Mouse (Mus musculus) fibroblast of lung, adult 2 months (primary cell): Measurements from ENCODE around the gene Prkcb.

Experiments
- DNase-seq: peaks from one replicate; pipeline ENCODE4 v3.0.0-alpha.2; 2011; ENCODE audit warnings: low read depth

Gene Prkcb

DNA sequence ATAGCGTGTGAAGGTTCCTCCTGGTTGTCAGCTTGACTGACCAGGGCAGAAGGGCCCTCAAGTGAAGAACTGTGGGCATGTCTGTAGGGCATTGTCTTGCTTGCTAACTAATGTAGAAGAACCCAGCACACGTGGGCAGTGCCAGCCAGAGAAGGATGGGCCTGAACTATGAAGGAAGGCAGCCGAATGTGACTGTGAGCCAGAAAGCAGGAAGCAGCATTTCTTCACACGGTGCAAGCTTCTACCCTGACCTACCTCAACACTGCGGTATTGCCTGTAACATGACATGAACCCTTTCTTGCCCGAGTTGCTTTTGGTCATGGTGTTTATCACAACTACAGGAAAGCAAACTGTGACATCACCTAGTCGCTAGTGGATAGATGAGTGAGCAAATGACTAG is 113.5 kb downstream of the Prkcb start:
- no peak for DNase-seq

DNA sequence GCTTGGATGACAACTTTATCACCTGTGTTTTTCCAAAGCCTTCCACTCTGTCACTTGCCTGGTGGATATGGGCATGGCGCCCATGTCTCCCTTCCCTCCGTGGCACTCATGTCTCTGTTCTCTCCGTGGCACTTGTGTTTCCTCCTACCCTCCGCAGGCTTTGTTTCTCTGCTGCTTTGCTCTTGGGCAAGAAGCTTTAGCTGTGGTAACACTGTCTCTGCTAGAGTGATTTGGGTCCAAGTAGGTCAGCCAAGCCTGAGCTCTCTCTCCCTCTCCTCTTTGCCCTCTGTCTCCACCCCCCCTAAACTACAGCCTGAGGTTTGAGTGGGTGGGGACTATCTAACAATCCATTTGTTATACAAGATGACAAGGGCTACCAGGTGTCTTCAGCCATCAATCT is 114.8 kb downstream of the Prkcb start:
- DNase-seq, result no peak

DNA sequence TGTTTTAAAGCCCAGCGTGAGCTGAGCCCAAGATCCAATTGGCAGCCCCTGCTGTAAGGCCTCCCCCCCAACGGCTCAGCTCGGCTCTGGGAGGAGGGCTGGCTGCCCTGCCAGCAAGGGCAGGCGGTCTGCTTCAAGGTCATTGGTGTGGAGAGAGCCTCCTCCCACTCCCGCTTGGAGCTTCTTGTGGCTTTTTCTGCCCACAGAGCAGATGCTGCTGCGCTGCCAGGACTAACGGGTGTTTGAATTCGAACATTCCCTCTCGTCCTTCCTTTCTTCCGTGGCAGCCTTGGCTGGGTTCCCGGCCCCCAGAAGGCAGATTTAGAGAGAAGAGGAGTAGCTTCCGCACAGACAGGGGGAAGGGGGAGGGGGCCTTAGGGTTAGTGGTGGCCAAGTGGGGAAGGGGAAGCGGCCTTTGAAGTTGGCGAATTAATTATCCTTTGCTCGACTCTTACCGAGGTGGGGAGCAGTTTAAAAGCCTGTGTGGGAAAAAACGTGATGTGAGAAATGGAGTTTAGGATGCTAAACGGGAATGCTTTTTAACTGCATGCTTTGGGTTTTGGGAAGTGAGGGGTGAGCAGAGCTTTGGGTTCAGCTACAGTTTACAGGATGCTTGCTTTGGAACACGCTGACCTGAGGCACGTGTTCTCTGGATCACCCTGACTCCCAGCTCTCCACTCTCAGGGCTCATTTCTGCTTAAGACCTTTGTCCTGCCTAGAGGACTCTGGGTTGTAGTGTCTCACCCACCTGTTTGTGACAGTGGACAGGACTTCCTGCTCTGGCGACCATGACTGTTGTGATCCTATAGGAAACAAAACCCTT is 116.2 kb downstream of the Prkcb start:
- peak; percentile 6 for DNase-seq

DNA sequence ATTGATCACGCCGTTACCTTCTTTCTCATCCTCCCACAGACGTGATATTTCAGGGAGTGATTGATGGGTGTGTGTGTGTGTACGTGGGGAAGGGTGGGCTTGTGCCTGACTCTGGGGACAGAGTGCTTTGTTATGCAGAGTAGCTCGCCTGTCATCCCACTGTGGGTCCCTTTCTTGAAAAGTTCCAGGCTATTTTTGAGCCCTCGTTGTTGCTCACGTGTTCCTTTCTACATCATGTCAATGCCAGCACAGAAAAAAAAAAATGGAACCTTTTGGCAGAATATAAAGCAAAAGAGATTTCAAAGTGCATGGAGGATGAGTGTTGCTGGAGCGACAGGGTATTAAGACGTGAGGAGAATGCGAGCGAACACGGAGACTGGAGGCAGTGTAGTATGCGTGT is 118.1 kb downstream of the Prkcb start:
- no peak for DNase-seq

DNA sequence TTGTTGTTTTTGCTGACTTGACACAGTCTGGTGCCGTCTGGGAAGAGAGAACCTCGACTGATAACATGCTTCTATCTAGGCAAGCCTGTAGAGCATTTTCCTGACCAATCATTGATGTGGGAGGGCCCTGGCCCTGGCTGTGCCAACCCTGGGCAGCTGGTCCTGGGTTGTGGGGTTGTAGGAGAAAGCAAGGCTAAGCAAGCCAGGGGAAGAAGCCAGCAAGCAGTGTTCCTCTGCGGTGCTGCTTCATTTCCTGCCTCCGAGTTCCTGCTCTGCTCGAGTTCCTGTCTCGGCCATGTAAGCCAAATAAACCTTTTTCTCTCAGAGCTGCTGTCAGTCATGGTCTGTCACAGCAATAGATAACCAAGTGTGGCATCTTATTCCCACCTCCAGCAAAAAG is 121.4 kb downstream of the Prkcb start:
- no peak for DNase-seq

DNA sequence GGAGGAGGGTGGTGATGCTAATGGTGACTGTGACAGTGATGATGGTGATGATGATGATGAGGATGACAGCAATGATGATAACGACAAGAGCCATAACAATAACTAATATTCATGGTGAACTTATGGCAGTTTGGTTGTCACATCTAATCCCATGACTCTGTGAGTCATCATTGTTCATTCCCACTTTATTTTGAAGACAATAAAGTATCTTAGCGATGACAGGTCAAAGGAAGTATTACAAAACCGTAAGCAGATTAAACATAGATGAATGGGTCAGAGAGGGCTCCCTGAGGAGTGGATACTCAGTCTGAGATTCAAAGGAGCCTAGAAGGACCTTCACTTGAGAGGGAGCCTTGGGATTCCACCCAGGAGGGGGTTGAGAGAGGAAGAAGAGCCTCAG is 122.3 kb downstream of the Prkcb start:
- DNase-seq, result no peak

DNA sequence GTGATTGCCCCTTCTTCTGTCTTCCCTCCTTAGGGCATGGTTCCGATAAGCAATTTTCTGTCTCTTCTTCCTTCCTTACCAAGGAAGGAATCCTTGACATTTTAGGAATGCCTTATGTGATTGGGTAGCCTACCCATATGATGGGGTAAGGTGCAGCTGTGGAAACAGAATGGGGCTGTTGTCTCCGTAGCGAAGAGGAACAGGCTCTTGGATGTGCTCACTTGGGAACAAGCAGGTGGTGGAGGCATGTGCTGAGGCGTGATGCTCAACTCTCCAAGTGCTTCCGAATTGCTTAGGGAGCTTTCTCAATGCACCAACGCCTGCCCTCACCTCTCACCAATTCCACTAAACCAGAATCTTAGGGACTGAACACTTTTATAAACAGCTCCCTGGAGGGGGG is 124.7 kb downstream of the Prkcb start:
- no peak for DNase-seq

DNA sequence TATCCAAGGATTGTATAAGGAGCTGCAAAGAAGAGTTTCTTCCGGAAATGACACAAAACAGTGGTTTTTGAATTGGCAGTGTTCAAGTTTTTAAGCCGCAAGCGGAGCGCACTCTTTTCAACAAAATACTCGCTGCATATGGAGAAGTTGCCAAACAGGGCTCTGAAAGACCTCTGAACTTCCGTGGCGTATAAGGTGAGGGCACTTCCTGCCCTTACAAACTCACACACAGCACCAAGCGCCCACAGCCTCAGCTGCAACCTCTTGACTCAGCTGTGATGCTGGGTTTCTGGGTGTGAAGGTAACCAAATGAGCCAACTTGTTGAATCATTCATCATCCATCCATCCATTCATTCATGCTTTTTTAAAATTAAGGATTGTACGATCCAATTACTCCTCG is 125.6 kb downstream of the Prkcb start:
- no peak for DNase-seq

DNA sequence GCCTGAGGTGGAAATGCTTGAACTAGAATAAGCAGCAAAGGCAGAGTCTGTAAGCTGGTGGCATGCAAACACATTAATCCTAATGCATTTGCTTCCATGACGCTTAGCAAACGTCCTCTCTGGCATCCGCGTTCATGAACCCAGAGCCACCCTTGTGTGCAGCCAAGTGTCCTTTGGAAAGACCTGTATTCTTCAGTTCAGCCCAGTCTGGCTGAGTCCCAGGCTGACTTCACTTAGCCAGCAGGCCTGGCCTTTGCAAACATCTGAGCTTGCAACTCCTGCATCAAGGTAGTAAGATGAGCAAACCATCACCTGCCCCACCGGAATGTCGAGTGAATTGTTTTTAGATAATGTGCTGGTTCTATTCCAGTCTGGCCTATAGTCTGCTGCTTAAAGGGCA is 126.1 kb downstream of the Prkcb start:
- no peak for DNase-seq

DNA sequence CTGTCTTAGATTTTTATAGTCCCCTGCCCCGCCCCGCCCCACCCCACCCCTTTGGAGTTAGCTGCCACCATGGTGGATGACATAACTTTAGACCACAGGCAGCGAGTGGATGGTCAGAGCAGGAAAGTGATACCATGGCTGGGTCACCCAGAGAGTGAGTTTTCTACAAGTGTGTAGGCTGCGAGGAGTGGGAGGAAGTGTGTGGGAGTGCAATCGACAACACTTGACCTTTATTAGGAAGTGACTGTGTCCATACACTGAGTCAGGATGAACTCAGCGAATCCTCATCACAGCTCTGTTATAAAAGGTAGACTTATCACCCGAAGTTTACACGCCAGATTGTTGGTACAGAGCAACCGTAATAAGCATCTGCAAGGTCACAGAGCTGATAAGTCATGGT is 126.8 kb downstream of the Prkcb start:
- DNase-seq, result no peak

DNA sequence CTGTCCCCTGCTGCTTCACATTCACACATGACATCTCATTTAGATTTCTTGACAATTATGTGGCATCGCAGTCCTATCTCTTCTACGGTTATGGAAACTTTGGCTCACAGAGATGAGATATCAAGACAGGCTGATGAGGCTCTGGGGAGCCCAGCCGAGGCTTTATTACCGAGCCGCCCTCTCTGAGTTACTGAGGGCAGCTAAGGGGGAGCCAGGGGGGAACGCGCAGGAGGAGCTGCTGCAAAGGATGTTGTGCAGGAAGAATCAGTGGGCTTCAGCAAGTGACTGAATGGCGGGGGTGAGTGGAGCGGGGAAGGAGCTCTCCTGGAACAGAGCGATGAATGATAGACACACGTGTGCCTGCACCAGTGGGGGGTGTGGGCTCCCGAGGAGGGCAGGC is 127.4 kb downstream of the Prkcb start:
- DNase-seq, result no peak

DNA sequence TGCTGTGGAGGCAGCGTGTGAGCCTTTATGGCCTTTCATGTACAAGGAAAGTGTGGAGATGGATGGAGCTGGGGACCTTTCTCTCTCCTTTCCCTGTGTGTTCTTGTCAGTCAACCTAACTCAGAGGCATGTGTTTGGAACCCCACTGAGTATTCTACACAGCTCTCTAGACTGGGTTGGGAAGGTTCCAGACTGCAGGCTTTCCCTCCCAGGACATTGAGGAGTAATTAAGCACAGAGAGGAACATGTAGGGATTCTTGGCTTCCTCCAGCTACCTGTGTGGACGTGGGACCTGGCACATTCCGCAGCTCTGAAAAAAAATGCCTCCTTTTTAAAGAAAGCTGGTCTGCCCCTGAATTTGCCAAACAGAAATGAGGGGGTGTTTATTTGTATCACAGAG is 130.0 kb downstream of the Prkcb start:
- no peak for DNase-seq

DNA sequence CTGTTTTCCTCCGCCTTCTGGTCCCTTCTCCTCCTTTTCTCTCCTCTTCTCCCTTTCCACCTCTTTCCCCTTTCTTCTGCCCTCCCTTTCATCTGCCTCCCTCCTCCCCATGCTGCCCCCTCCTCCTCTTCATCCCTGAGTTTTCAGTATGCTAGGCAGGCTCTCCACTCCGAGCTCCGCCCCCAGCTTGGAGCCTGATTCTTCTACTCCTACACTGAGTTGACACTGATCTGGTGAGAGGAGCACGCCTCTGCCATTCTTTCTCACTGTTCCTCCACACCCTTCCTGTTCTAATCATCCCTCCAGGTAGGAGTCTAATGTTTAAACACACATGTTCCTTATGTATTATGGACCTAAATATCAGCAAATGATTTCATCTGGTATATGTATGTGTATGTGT is 135.3 kb downstream of the Prkcb start:
- DNase-seq, result no peak

DNA sequence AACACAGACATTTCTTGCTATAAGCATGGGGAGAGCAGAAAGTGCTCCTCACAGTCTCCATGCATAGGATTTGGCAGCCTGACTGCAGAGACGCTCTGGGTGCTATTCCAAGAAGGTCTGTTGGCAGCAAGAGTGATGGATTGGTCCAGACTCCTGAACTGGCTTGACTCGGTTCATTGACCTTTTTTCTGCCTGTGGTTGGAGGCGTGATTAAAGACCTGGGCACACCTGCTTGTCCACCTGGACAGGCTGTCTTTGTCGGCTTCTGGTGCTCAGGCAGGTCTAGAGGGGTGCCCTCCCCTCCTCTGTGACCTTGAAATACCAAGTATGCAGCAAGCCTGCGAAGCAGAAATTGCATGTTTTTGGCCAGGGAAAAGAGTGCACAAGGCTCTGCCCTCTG is 140.6 kb downstream of the Prkcb start:
- no peak for DNase-seq

DNA sequence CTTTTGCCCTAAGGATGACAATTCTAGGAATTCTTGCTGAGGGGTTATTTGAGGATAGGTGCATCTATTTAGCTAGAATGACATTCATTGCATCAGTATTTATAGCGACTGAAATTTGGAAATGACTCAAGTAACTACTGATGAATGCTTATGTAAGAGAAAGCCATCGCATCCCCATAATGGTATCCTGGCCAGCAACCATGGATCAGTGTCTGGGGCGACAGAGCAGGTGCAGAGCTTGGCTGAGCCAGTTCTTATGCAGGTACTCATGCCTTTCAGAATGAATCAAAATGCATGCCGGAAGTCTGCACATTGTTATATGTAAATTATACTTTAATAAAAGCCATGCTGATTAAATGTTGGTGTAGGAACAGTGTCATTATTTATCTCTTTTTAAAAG is 143.8 kb downstream of the Prkcb start:
- no peak for DNase-seq

DNA sequence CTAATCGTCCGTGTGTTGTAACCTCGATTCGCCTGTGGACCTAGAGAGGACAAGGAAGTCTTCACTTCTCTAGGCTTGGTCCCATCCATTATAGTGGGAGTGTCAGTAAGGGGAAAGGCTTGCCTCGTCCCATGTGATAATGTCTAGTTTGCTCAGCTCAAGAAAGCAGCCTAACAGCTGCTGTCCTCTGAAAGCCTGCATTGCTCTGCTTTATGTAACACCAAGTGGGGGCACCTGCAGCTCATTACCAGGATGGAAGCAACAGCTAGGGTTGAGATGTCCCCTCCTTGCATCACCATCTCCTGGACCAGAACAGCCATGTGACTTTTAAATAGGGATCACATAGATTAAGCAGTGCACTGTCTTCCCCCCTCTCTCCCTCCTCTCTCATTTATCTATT is 144.8 kb downstream of the Prkcb start:
- no peak for DNase-seq

DNA sequence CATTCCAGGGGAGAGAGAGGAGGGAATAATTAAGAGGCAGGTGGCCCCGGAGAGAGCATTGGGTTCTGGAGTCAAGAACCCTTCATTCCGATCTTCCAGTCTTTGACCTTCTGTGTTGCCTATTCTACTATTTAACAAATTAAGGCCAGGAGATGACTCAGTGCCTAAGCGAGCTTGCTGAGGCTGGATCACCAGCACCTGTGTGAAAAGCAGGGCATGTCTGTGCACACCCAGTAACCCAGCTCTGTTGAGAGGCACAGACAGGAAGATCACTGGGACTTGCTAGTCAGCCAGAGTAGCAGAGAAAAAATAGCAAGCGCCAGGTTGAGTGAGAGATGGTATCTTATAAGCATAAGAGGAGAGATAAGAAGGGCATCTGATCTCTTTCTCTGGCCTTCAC is 146.4 kb downstream of the Prkcb start:
- DNase-seq, result no peak

DNA sequence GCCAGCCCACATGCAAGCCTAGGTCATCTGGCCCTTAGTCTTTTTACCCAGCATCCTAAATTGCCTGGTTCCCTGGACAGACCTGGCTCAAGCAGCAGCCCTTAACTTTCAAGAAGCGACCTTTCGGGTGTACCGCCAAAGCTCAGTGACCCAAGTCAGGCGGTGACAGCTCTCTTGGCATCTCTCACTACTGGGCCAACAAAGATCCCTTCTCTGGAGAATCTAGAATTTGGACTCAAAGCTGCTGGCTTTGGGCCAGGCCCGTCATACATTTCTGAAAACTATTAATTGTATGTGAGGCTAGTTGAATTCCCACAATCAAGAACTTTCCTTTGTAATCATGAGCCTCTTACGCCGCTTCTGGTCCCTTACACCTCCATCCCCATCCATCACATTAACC is 147.0 kb downstream of the Prkcb start:
- no peak for DNase-seq

DNA sequence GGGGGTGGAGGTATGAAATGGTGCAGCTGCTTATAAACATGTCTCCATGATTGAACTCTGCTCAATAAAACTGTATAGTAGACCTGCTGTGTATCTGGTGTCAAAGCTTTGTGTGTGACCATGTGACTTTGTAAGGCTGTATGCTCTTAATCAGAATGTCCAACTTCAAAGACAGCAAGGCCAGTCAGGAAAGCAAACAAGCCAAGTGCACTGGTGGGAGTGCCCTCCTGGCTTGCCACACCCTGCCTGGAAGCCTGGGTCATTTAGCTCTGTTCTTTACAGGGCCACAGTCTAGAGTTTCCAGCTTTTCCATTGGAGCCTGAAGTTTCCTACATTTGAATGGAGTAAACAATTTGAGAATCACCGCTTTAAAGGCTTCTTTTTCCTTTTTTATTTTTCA is 148.8 kb downstream of the Prkcb start:
- DNase-seq, result no peak

DNA sequence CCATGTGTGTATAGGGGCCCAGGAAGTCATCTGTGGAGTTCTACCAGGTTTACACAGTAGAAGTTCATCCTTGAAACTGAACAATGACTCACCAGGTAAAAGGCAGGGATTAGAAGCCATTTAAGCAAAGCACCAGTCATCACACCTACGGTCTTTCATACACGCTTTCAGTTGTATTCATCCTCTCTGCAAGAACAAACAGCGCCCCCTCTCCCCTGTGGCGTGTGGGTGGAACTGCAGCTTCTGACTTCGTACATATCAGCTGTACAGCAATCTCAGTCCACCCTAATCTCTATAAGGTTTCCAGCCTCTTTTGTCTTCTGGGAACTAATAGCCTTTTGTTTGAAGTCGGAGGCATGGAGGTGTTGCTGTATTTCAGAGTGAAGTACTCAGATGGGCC is 156.5 kb downstream of the Prkcb start:
- DNase-seq, result no peak

DNA sequence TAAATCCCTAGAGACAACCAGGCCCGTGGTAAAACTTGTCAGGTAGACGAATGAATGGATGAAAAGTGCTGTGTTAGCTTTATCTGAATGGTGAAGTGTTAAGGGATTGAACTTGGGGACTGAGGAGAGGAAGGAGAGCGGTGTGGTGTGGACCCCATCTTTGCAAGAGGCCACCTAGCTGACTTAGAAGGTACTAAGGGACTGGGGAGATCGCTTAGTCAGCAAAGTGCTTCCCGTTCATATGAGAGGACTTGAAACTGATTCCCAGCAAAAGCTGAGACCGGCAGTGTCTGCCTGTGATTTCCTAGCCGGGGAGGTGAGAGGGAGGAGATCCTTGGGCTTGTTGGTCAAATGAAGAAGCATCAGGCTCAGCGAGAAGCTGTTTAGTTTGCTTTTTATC is 164.1 kb downstream of the Prkcb start:
- no peak for DNase-seq

DNA sequence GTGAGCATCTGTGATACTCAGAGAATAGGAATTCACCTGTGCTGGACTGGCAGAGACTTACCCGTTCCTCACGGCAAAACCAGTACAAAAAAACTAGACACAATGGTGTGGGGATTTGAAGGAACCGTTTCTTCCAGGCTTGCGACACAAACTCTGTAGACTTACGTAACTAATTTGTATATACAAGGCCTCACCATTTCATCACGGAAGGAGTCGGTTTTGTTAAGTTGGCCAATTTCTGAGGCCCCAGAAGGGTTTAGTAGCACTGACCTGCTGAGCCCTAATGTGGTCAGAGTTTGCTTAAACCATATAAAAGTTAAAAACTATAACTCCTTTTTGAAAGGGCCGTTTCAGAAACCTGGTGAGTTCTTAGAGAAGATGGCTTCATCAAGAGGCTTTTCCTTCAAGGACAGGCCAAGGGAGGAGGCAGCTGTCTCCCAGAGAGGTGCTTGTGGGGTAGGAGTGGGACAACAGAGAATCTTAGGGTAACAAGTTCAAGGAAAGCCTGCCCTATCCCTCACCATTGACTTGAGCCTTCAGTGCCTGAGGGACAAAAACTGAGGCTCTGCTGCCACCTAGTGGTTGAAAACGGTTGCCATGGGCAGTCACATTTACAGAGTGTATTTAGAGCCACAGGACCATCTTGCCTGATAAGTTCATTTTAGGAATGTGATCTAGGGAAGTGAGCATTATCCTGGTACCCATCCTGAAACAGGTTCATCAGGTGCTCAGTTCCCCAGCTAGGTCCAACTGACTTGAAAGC is 170.8 kb downstream of the Prkcb start:
- DNase-seq, result peak; percentile 46

DNA sequence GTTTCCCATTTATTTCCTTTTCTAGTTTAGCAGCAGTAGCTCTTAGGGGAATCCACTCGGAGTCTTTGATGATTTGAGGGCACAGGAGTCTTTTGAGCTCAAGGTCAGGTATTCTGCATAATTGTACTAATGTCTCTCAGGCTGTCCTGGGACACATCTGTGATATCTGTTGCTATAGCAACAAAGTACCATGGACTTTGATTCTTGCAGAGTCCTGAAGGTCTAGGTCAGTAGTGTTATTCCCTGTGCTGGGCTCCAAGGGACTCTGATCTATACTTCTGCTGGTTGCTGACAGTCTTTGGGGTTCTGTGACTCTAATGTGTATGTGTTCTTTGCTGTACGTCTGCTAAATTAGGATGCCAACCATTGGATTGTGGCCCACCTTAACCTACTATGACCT is 171.5 kb downstream of the Prkcb start:
- DNase-seq, result no peak
